Mouse (Mus musculus) left cerebral cortex, adult 11 months (tissue): Measurements from ENCODE around the gene Vmn1r15.

Experiments used
- DNase-seq: peaks from one replicate; pipeline ENCODE4 v3.0.0; 2022; ENCODE audit warnings: low spot score

Gene Vmn1r15

GRCm38 (mm10) chr6:57257652-57258051 lies at the start of gene Vmn1r15:
Vmn1r15 (plus strand) TSS chr6:57257952.
- DNase-seq: no peak

DNA sequence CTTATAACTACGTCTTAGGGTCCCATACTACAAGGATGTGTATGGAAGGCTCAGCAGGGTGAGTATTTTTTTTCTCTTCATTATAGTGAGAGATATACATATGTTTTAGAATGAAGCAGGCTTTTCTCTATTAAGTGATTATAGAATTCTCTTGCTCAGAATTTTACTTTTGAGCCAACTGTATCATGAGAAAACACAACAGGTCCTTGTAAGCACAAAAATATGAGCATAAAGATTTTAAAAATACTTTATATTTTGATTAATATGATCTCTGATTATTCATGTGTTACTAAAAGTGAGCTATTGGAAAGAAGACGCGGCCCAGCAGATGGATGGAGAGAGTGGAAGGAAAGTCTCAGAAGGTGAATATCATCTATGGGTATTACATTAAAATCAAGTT lies 26.4 kb upstream of the Vmn1r15 start, which contains the start of gene Vmn1r14:
Gene Vmn1r14 (plus strand): TSS at position 301 of the 400 bp plus-strand sequence.
- no peak for DNase-seq

GRCm38 (mm10) chr6:57260990-57261389 lies 3.2 kb downstream of the Vmn1r15 start:
- DNase-seq: no peak

- DNase-seq: no peak
Observed at GRCm38 (mm10) chr6:57271881-57272280, 14.1 kb downstream of the Vmn1r15 start.

- no peak for DNase-seq
Observed at GRCm38 (mm10) chr6:57272517-57272916, 14.8 kb downstream of the Vmn1r15 start.

DNA sequence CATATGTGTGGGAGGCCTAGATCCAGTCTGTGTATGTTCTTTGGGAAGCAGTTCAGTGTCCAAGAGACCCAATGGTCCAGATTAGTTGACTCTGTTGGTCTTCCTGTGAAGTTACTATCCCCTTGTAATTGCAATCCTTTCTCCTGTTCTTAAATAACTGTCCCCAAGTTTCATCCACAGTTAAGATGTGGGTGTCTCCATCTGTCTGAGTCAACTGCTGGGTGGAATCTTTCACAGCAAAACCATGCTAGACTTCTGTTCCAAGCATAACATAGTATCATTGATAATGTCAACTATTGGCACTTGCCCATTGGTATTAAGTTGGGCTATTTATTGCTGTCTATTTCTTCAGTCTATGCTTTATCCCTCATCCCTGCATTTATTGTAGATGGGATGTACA lies 21.2 kb downstream of the Vmn1r15 start:
- no peak for DNase-seq
